ENCODE assay signal across 8 mouse cellular contexts in the genomic region with DNA sequence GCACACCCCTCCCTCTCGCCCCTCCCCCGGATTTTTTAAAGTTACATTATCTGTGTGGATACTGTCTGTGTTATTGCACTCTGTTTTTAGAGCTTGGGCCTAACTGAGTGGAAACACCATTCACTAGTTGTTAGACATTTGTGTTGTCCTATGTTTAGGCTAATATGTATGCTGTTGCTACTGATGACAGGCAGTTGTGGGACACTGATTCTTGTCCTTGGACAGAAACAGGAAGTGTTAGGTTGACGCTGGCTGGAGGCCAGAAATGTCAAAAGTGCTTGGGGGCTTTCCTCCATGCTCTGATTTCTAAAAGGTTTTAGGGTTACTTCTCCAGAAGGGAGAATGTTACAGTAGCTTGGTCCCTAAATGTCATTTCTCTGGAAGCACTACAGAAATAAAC. TPM values are rescaled to one million over a fixed set of nuclear protein-coding genes. Genes with fewer than 3 reads are reported as not detected.
DNase-seq lines count a peak whose midpoint lies in the region; ATAC-seq lines count a peak whose summit lies in the region.

No protein-coding gene starts in this region.

- DNase-seq in gastrocnemius, postnatal 14 days, result peak; percentile 5
- DNase-seq in gastrocnemius, postnatal 36 days, result no peak
- peak; percentile 33 to 42 for DNase-seq in right cerebral cortex, postnatal 10 days (ENCODE audit: low spot score in 2 of 2)
- DNase-seq in right cerebral cortex, adult 2 months (ENCODE audit: low spot score in 2 of 2), result no peak
- DNase-seq in heart, postnatal 10 days, result peak; percentile 8 to 25
- DNase-seq in frontal cortex, postnatal 10 days (ENCODE audit: low spot score in 2 of 2), result no peak

- intact Hi-C loops in gastrocnemius, postnatal 14 days (cut with DNase I; ENCODE audit: low total_unique reads), result no loop called here
- intact Hi-C loops in gastrocnemius, postnatal 36 days (cut with DNase I), result no loop called here
- intact Hi-C loops in heart, postnatal 10 days (cut with DNase I), result no loop called here

- ATAC-seq in neutrophil, adult 5-6 weeks (ENCODE audit: extremely low read depth, insufficient number of reproducible peaks, low FRiP score, poor library complexity, severe bottlenecking), result peak; percentile 60
- no peak for ATAC-seq in frontal cortex, adult (ENCODE audit: low TSS enrichment)

RNA-seq across cellular contexts. Expression of a gene that starts 29.1 kb away (rescaled TPM):
- total RNA-seq in gastrocnemius, postnatal 14 days (2021), result 1 to 10 TPM; 5.2 to 7.2 TPM
- 1 to 10 TPM; 3.8 to 4.6 TPM for total RNA-seq in gastrocnemius, postnatal 36 days (2021)
- total RNA-seq in heart, postnatal 10 days (2021), result 10 to 100 TPM; 21.1 to 25.3 TPM
- 15.6 and 19.4 TPM in 2 replicates for total RNA-seq in neutrophil, adult 5-6 weeks (2017)

RNA-seq across cellular contexts. Expression of a gene that starts 54.3 kb away (rescaled TPM):
- not detected for total RNA-seq in gastrocnemius, postnatal 14 days (2021)
- total RNA-seq in gastrocnemius, postnatal 36 days (2021), result not detected
- total RNA-seq in heart, postnatal 10 days (2021), result not detected
- not detected in 2 replicates for total RNA-seq in neutrophil, adult 5-6 weeks (2017)

Comparison
In these comparisons a context has a peak if more than half of its experiments do, and no peak if none do; other contexts are left out.
1. DNase-seq: peak in gastrocnemius, postnatal 14 days (single experiment), right cerebral cortex, postnatal 10 days (2 of 2) and heart, postnatal 10 days (2 of 2); none in gastrocnemius, postnatal 36 days (0 of 2), right cerebral cortex, adult 2 months (0 of 2) and frontal cortex, postnatal 10 days (0 of 2).